13 mouse cellular contexts compared by ENCODE assay signal in the genomic region with DNA sequence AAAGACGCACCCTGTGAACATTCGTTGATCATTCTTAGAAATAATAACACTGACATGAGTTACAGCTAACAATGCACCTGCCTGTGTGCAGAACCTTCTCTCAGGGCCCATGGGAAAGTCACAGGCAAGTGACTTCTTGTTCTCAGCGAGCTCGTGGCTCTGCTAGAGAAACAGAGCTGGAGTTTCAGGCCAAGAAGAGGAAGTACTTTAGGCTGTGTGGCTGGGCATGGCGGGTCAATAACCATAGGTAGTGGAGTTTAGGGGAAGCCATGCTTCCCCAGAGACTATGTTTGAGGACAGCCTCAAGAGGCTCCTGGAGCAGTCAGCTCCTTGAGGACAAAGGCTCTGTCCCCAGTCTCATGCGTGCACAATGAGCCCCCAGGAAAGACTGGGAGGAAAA.
"Had no signal": no experiment of that assay in that cellular context is flagged by ENCODE, and none has a peak within 500 bp of the region (broad histone marks: within the 10 kb centered on the region; RNA-seq: fewer than 3 reads in every experiment).

No protein-coding gene starts in this region.

- H3K36me3 ChIP-seq: limb, embryonic 15.5 days; liver, embryonic 12.5 days; midbrain, embryonic 12.5 days; neural tube, embryonic 12.5 days had no signal

- ATAC-seq: liver, embryonic 12.5 days; midbrain, embryonic 16.5 days had no signal

- H3K4me3 ChIP-seq: left cerebral cortex, adult 2 months; limb, embryonic 15.5 days; liver, embryonic 12.5 days; midbrain, embryonic 12.5 days; neural tube, embryonic 12.5 days had no signal

- H3K4me2 ChIP-seq: limb, embryonic 15.5 days; liver, embryonic 12.5 days; lung, embryonic 14.5 days; midbrain, embryonic 12.5 days; neural tube, embryonic 12.5 days had no signal

- DNase-seq: kidney, adult 2 months; kidney, postnatal 25 days; lung, embryonic 14.5 days; lung, postnatal 10 days; lung, postnatal 4 days; thymus, adult 18-20 months; thymus, postnatal 14 days had no signal

- H3K9ac ChIP-seq: limb, embryonic 15.5 days; liver, embryonic 12.5 days; lung, embryonic 14.5 days; midbrain, embryonic 12.5 days; neural tube, embryonic 12.5 days had no signal

- H3K9me3 ChIP-seq: limb, embryonic 15.5 days; liver, embryonic 12.5 days; midbrain, embryonic 12.5 days; neural tube, embryonic 12.5 days had no signal

- H3K27ac ChIP-seq: left cerebral cortex, adult 2 months; limb, embryonic 15.5 days; liver, embryonic 12.5 days; midbrain, embryonic 12.5 days; neural tube, embryonic 12.5 days had no signal
